Mouse (Mus musculus) intestine, embryonic 14.5 days (tissue): Measurements from ENCODE around the gene Smad6. TPM values are rescaled to one million over a fixed set of nuclear protein-coding genes. Genes with fewer than 3 reads are reported as not detected.

ENCODE experiments used
- ATAC-seq: fragments of 200-750 bp; cut with Nextera tagmentation; replicated peaks from 2 replicates; pipeline ENCODE4 v1.8.0; 2017; ENCODE audit warnings: low read depth, moderate number of reproducible peaks, moderate TSS enrichment, moderate library complexity; ENCODE audit not compliant: low FRiP score, low TSS enrichment
- DNase-seq: peaks from one replicate; pipeline ENCODE4 v3.0.0-alpha.2; 2018; ENCODE audit warnings: low spot score
- H3K27ac ChIP-seq: fragments of 300-500 bp; sonication (generic); 2 replicates; pipeline ENCODE4 v1.5.1; 2014; ENCODE audit warnings: low read depth, mild to moderate bottlenecking, control low read depth
- H3K27me3 ChIP-seq: fragments of 300-500 bp; sonication (generic); replicated peaks from 2 replicates; pipeline ENCODE4 v1.6.1; 2014; ENCODE audit warnings: low read length, control low read depth; ENCODE audit not compliant: control insufficient read depth, insufficient read depth
- H3K36me3 ChIP-seq: fragments of 300-500 bp; sonication (generic); 2 replicates; pipeline ENCODE4 v1.6.1; 2014; ENCODE audit warnings: low read length, control low read depth; ENCODE audit not compliant: control insufficient read depth, insufficient read depth
- H3K4me1 ChIP-seq: fragments of 300-500 bp; sonication (generic); replicated peaks from 2 replicates; pipeline ENCODE4 v1.6.1; 2014; ENCODE audit warnings: low read length, control low read depth, mixed read lengths; ENCODE audit not compliant: control insufficient read depth, insufficient read depth
- H3K4me2 ChIP-seq: fragments of 300-500 bp; sonication (generic); 2 replicates; pipeline ENCODE4 v1.6.1; 2014; ENCODE audit warnings: low read length
- H3K4me3 ChIP-seq: fragments of 300-500 bp; sonication (generic); 2 replicates; pipeline ENCODE4 v1.5.1; 2014; ENCODE audit warnings: low read depth, low read length, control low read depth, mixed read lengths
- H3K9ac ChIP-seq: fragments of 300-500 bp; sonication (generic); 2 replicates; pipeline ENCODE4 v1.6.1; 2014; ENCODE audit warnings: mild to moderate bottlenecking, low read length
- H3K9me3 ChIP-seq: fragments of 300-500 bp; sonication (generic); 2 replicates; pipeline ENCODE4 v1.6.1; 2016; ENCODE audit warnings: low read length, control low read depth; ENCODE audit not compliant: control insufficient read depth
- WGBS: fragments of 180-500 bp; shearing (Covaris S2); extraction: QIAGEN DNeasy Blood & Tissue Kit; methylation state at CpG from one replicate; pipeline ENCODE4 v1.1.7; 2014; 5-methylcytosine and 5-hydroxymethylcytosine counted together
- polyA plus RNA-seq: library from polyadenylated mRNA; unstranded; fragments of >200 nt; fragmentation: Nextera tagmentation; extraction: Ambion mirVana; gene quantifications from 2 replicates; pipeline ENCODE4 v1.2.1, GENCODE M21; 2014

Smad6 gene
- polyA plus RNA-seq, 1 experiment from 2014 or later, result 9.3 TPM

DNA sequence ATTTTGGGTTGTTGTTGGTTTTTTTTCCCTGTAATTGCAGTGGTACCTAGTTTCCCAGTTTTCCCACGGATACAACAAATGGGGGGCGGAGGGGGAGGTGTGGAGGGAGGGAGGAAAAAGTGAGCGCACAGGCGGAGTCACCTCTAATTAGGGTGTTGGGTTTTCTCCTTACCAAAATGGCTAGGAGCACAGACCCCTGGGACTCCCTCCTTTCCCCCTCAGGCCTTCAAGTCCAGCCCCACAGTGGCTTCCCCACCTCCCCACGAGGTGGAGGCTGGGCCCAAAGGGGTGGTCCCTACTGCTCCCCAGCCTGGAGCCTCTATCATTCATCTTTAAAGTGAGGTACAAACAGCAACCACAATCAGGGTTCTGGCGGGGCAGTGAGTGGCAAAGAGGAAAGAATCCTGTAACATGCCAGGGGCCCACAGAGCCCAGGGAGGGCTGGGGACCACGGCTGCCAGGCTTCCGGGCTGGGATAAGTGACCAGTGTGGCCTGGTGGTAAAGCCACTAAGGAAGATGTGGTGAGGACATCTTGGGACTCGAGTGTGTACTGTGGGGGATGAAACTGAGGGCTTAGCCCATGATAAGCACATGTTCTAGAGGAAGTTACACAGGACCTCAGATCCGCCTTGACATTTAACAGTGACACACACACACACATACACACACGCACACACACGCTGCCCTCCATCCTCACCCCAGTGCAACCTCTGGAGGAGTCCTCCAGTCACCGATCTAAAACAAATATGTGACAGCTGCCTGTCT lies 47.4 kb downstream of the Smad6 start:
- H3K4me1 ChIP-seq, result peaks cover 64% of the 10 kb centered on the region
- no peak overlapping the region for H3K4me3 ChIP-seq
- ATAC-seq, result no peak
- peak overlapping the region; percentile 57; the same call in 1 of the 2 replicates for H3K27ac ChIP-seq
- H3K36me3 ChIP-seq, result no peaks in the 10 kb centered on the region
- no peaks in the 10 kb centered on the region for H3K27me3 ChIP-seq
- no peak for DNase-seq
- H3K9ac ChIP-seq, result 0 out of 2 replicates have a peak overlapping the region, but pooled peaks have one; percentile 3
- no peaks in the 10 kb centered on the region for H3K9me3 ChIP-seq
- no peak overlapping the region for H3K4me2 ChIP-seq
- WGBS, result 43% methylated on average over 13 of the region's 13 CpGs

DNA sequence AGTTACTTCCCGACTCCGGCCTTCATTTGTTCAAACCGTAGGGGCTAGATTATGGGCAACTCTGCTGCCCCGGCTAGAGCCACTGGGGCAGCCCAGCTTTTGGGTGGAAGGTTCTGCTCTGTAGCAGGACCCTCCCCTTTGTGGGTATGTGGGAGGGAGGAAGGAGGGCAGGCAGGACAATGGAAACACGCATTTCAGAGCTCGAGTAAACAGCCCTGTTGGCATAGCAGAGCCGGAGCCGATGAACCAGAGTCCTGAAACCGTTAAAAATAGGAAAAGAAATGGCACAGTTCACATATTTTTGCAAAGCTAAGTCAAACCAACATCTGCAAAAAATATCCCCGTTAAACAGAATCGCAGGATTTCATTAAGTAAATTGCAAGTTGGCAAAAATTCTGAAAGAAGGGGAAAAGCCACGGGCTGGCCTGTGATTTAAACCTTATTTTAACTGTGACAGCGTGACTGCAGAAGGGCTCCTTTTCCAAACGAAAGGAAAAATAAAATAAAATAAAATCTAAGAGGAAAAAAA lies 48.1 kb downstream of the Smad6 start:
- Histone ChIP-seq H3K27ac (peak overlapping the region; percentile 57; the same call in 1 of the 2 replicates), H3K4me1 (peaks cover 66% of the 10 kb centered on the region), H3K4me2 (no peak overlapping the region), H3K27me3 (no peaks in the 10 kb centered on the region), H3K9me3 (no peaks in the 10 kb centered on the region), H3K36me3 (no peaks in the 10 kb centered on the region; the same call in 1 of the 2 replicates), H3K9ac (no peak overlapping the region), H3K4me3 (no peak overlapping the region)
- WGBS, result 45% methylated on average over 14 of the region's 14 CpGs
- ATAC-seq, result no peak
- no peak for DNase-seq

DNA sequence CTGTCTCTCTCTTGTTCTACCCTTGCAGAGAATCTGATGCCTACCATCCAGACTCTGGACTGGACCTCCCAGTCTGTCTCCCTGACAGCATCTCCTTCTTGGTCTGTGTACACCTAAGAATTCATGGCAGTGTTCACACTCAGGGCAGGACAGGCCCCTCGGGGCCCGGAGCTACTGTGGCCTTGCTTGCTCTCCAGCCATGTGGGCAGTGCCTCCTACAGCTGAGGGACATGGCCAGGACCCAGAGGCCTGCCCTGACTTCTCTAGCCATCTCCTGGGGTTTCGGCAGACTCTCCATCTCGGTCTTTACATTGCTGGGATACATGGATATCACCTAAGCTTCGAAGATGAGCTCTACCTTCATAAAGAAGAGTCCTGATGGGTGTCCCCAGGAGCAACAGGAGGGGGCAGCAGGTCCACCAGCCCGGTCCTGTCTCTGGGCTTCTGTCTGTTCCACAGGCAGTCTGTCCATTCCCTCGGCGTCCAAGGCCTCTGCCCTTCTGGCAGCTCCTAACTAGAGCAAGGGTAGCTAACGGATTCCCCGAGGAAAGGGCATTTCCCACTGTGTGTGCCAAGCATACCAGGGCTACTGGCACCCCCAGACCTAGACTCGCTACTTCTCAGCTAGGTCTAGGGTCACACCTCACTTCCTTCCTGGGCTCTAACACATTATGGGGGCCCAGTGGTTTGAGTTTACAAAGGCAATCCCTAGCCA lies 49.1 kb downstream of the Smad6 start:
- peaks cover 70% of the 10 kb centered on the region for H3K4me1 ChIP-seq
- H3K4me2 ChIP-seq, result no peak overlapping the region
- WGBS, result 93% methylated on average over 11 of the region's 11 CpGs
- no peak overlapping the region for H3K27ac ChIP-seq
- no peaks in the 10 kb centered on the region for H3K9me3 ChIP-seq
- no peak for DNase-seq
- no peak overlapping the region for H3K4me3 ChIP-seq
- no peaks in the 10 kb centered on the region for H3K27me3 ChIP-seq
- H3K9ac ChIP-seq, result no peak overlapping the region
- ATAC-seq, result no peak
- H3K36me3 ChIP-seq, result no peaks in the 10 kb centered on the region; the same call in 1 of the 2 replicates

DNA sequence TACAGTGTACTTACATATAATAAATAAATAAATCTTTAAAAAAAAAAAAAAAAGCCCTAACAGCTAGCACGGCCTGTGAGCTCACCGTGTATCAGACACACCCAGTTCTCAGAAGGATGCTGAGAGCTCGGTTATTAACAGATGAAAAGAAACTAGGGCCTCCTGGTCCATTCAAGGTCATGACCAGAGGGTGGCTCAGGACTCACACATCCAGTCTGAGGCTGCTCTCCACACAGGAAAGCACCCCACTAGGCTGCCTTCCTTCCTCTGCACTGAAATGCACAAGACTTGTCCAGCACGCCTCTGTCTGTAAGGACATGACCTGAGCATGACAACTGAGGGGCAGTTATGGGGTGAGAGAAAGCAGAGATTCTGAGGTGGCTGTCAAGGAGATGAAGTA lies 50.3 kb downstream of the Smad6 start:
- Histone ChIP-seq H3K36me3 (no peaks in the 10 kb centered on the region; the same call in 1 of the 2 replicates), H3K9ac (no peak overlapping the region), H3K4me3 (no peak overlapping the region), H3K27ac (no peak overlapping the region), H3K4me1 (peaks cover 80% of the 10 kb centered on the region), H3K4me2 (no peak overlapping the region), H3K27me3 (no peaks in the 10 kb centered on the region), H3K9me3 (no peaks in the 10 kb centered on the region)
- no peak for DNase-seq
- 52% methylated on average over 4 of the region's 4 CpGs for WGBS
- no peak for ATAC-seq

DNA sequence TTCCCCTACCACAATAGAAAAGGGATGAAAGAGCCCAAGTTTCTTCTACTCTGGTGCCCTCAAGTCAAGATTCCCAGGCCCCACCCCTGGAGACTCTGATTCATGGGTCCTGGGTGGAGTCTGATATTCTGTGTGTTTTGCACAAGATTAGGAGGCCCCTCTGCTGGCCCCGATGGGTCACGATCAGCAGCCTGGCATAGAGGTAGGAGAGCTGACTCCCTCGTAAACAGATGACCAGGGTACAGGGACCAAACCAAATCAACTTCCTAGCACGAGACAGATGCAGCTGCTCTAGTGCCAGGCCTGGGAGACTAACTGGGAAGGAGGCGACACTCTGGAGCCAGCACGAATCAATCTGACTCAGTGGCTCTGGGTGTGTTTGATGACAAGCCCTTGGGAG lies 51.0 kb downstream of the Smad6 start:
- no peaks in the 10 kb centered on the region for H3K9me3 ChIP-seq
- H3K9ac ChIP-seq, result no peak overlapping the region
- no peak for ATAC-seq
- WGBS, result 61% methylated on average over 6 of the region's 6 CpGs
- no peak for DNase-seq
- no peaks in the 10 kb centered on the region; the same call in 1 of the 2 replicates for H3K36me3 ChIP-seq
- no peak overlapping the region for H3K4me3 ChIP-seq
- no peaks in the 10 kb centered on the region for H3K27me3 ChIP-seq
- H3K4me2 ChIP-seq, result no peak overlapping the region
- H3K27ac ChIP-seq, result peak overlapping the region; percentile 24; the same call in 1 of the 2 replicates
- peaks cover 80% of the 10 kb centered on the region for H3K4me1 ChIP-seq

DNA sequence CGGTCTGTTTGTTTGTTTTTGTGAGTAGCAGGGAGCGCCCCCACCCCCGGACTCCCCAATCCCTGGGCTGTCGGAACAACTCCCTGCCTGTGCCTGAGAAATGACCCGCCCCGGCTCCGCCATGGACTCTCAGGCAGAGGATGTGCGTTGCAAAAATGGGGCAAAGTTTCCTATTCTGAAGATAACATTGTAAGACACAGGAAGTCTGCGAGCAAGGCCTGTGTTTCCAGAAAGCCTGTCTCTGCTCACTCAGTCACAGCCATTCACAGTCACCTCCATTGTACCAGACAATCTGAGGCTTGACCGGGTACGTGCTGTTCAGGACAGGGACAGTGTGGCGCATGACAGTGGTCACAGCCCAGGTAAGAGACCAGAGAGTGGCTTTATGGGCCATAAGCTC lies 51.5 kb downstream of the Smad6 start:
- Histone ChIP-seq H3K9me3 (no peaks in the 10 kb centered on the region), H3K4me2 (no peak overlapping the region), H3K36me3 (no peaks in the 10 kb centered on the region; the same call in 1 of the 2 replicates), H3K27me3 (no peaks in the 10 kb centered on the region), H3K4me1 (peaks cover 80% of the 10 kb centered on the region), H3K27ac (peak overlapping the region; percentile 24; the same call in 1 of the 2 replicates), H3K9ac (no peak overlapping the region), H3K4me3 (no peak overlapping the region)
- ATAC-seq (no peak), DNase-seq (no peak)
- WGBS, result 51% methylated on average over 12 of the region's 12 CpGs

DNA sequence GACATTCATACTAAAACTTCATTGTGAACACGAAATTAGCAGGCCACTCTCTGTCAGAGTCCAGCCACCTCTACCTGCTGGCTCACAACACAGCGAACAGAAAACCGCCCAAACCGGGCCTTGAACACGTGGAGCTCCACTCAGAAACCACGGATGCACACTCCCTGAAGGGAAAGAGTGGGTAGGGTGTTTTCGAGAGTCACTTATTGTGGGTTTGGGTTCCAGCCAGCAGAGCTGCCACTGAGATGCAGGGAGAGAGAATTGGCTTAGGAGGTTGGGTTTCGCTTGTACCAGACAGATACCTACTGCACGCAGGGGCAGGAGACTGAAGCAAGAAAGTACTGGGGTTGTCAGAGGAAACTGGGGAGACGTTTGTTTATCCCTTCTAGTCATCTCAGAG lies 52.4 kb downstream of the Smad6 start:
- Histone ChIP-seq H3K27me3 (no peaks in the 10 kb centered on the region), H3K4me1 (peaks cover 81% of the 10 kb centered on the region), H3K27ac (peak overlapping the region; percentile 90), H3K4me2 (no peak overlapping the region), H3K9me3 (no peaks in the 10 kb centered on the region), H3K36me3 (no peaks in the 10 kb centered on the region; the same call in 1 of the 2 replicates), H3K9ac (no peak overlapping the region), H3K4me3 (no peak overlapping the region)
- no peak for DNase-seq
- no peak for ATAC-seq
- WGBS, result 78% methylated on average over 10 of the region's 10 CpGs

DNA sequence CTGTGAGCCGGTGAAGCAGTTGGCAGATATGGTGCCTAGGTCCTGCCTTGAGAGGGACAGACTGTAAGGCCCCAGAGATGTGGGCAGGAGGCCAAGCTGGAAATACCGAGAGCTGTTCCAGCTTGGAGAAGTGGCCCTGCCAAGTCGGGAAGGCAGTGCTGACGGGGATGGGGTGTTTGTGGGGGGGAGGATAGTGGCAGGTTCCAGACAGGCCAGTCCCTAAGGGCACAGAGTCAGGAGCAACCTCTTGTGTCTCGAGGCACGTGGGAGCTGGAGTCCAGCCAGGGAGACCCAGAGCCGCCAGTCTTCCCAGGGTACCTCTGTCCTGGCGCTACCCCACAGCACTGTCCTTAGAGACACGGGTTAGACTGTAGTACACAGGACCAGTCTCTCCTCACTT lies 53.3 kb downstream of the Smad6 start:
- ATAC-seq, result no peak
- WGBS, result 32% methylated on average over 9 of the region's 9 CpGs

More for the DNA sequence above, 53.3 kb downstream of the Smad6 start:
- no peaks in the 10 kb centered on the region; the same call in 1 of the 2 replicates for H3K36me3 ChIP-seq
- H3K9ac ChIP-seq, result no peak overlapping the region
- no peaks in the 10 kb centered on the region for H3K27me3 ChIP-seq
- peaks cover 82% of the 10 kb centered on the region for H3K4me1 ChIP-seq
- no peak overlapping the region for H3K4me3 ChIP-seq
- no peak for DNase-seq
- peak overlapping the region; percentile 90 for H3K27ac ChIP-seq
- H3K4me2 ChIP-seq, result no peak overlapping the region
- no peaks in the 10 kb centered on the region for H3K9me3 ChIP-seq
